Mouse (Mus musculus) liver, adult 2 months (tissue): Measurements from ENCODE around the gene Gfm1.

Source experiments
- CTCF ChIP-seq: fragments of 200-500 bp; IDR thresholded peaks from 2 replicates; pipeline ENCODE4 v1.5.1; 2011; ENCODE audit warnings: low read depth, low read length, control low read depth
- POLR2A ChIP-seq: fragments of 200-500 bp; IDR thresholded peaks from 2 replicates; pipeline ENCODE4 v1.6.1; 2011; ENCODE audit warnings: low read length, control low read depth; ENCODE audit not compliant: insufficient read depth; ENCODE audit errors: extremely low read depth

- TF ChIP-seq POLR2A = no peak
- TF ChIP-seq CTCF = no peak
Measured at GRCm38 (mm10) chr3:67499406-67499791, 69.5 kb downstream of the Gfm1 start.
